Mouse (Mus musculus): ENCODE measurements at regions not wholly inside any gene's neighbourhood (a gene's known extent, or its start where the extent isn't known, plus 50 kb on each side); places are given as distances from the start of the nearest gene placed in this dataset.

DNA sequence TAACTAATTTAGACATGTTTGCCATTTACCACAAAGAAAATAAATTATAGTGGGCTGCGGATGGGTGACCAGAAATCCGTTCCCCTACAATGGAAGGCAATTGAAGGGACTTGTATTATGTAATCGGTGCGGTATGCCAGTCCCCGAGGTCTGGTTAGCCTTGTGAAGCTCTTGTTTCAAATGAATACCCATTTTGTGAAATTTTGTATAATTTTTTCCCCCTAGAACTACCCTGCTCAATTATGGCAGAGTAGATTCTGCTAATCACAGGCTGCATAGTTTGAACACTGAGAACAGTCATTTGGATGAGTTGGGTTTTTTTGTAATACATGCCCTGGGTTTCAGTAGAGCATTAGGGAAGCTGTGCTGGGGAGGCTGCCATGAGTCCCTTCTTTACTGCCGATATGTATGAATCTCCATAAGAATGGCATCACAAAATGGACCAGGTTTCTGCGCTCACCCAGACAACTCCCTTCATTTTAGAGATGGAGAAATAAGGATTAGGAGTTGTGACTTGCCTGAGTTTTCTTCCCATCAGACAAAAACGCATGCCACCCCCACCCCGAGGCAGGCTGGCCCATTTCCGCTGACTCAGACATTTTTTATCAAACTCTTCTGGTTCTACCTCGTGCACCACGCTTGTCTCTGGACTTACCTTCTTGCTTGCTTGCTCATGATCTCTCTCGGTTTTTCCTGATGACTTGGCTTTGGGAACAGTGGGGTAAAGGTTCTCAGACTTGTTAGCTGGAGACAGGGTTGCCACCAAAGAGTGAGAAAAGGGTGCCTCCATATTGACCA, 155.7 kb downstream of the Cd24a start:
- TF ChIP-seq CTCF (IDR thresholded peaks at IDR 0.05; ENCODE audit: borderline replicate concordance, insufficient read depth, low read depth, low read length) (no peak), POLR2A (IDR thresholded peaks at IDR 0.05; ENCODE audit: borderline replicate concordance, insufficient read depth, low read length) (no peak)
